Mouse (Mus musculus): ENCODE results near the gene Slc25a13.
"Not testable (repeated sequence)": the region's sequence is repeated elsewhere in the genome, so short reads cannot be mapped to it uniquely, and the experiment has no call there.

The Slc25a13 gene

DNA sequence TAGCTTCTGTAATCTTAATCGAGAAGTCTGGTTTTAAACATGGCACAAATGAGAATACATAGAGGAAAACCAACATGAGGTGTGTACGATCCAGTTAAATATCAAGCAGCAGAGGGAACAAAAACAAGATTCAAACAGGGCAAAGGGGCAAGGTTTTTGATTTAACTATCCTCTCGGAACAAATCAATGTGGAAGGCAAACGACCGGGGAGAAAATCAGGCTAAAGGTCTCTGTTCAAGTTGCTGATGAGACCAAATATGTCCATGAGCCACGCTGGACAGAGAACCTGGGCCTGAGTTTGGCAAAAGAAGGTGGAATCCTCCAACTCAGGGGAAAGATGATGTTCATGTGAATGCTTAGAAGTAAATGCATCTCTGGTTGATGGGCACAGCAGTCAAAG, 14.5 kb downstream of the Slc25a13 start:
- no peak for DNase-seq

GRCm38 (mm10) chr6:6201977-6202376, 15.0 kb downstream of the Slc25a13 start:
- DNase-seq: no peak

DNA sequence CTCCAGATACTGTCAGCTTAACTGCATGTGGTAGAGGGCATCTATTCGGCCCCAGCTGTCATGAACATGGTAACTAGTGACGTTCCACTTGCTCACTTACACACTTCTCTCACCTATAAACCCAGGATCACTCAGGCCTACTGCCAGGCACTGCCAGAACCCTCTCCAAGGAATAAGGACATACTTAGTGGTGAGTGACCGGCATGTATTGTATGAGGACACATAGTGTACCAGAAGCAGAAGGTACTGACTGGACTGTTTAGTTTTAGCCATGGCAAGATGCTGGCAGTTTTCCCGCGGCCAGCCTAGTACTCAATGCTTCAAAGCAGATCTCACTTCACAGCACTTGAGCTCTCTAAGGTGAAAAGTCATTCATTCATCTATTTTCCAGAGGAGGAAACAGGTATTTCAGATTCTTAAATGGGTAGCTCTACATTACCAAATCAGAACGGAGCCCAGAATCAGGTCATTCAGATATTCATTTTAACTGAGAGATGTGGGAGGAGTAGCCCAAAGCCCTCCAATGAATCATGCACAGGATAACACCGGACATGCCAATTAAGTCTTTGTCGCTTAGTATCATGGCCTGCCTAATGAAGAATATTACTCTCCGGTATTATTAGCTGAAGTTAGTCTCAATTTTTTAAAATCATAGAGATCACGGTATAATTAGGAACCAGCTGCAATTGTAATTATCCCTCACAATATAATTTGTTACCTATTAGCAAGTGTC, 17.7 kb downstream of the Slc25a13 start:
- DNase-seq: no peak

GRCm38 (mm10) chr6:6198056-6198455, 18.9 kb downstream of the Slc25a13 start:
- not testable (repeated sequence) for DNase-seq

- no peak for DNase-seq
Measured at GRCm38 (mm10) chr6:6197339-6197738, 19.6 kb downstream of the Slc25a13 start.

DNA sequence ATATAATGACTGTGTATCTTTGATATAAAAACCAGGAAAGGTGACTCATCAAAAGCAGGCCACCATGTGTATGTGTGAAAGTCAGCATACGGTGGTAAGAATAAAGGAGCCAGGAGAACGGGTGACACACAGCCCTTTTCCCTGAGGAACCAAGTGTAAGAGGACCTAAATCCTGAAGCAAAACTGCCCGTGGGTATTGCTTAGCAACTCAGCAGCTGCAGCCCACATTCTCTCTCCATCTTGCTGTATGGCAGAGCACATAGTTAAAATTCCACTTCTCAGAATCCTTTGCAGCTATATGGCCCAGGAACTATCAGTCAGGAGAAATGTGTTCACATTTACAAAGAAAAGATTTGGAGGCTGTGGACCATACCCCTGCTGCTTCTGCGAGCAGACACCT, 20.4 kb downstream of the Slc25a13 start:
- no peak for DNase-seq

DNA sequence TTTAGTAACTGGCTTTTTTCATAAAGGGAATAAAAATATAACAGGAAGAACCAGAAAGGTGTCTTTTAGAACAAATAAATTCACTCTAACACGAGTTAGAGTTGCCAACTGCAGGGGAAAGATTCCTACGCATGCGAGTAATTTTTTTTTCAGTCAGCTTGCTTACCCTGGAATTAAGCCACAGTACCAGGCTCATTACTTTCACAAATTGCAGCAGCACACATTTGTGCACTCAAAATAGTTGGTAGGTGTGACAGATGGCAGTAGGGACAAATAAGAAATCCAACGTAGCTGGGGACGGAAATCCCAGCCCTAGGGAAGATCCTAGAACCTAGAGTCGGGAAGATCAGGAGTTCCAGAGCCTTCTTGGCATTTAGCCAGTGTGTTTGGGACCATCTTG, 22.1 kb downstream of the Slc25a13 start:
- no peak for DNase-seq

GRCm38 (mm10) chr6:6193906-6194305, 23.1 kb downstream of the Slc25a13 start:
- DNase-seq: no peak

- no peak for DNase-seq
Measured at GRCm38 (mm10) chr6:6192413-6192812, 24.6 kb downstream of the Slc25a13 start.

DNA sequence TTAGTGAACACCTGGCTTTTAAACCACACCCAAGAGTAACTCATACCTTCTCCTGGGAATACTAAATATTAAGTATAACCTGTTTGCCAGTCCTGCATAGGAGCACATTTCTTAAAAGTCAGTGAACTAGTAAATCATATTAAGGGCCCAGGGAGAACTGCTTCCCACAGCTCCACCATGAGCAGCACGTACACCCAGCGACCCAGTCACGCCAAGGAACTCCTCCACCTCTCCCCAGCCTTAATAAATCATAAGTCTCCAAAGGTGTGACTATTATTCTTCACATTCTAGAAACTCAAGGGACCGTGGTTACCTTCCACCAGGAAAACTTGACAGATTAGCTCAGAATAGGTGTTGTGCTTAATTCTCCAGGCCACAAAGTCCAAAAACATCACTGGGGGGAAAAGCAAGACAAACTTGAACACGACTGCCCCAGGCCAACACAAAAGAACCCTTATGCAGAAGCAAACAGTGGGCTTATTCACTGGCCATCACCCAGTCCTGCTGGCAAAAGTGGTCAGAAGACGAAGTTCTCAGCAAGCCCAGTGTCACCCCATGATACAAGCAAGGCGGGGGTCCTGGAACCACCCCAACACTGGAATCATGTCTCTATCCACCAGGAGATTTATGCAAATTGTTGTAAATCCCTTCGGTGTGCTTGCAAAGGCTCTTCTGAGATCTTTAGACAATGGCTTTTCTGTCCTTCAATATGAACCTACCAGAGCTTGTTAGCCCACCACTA, 25.2 kb downstream of the Slc25a13 start:
- DNase-seq: no peak

GRCm38 (mm10) chr6:6188970-6189369, 28.0 kb downstream of the Slc25a13 start:
- no peak for DNase-seq

DNA sequence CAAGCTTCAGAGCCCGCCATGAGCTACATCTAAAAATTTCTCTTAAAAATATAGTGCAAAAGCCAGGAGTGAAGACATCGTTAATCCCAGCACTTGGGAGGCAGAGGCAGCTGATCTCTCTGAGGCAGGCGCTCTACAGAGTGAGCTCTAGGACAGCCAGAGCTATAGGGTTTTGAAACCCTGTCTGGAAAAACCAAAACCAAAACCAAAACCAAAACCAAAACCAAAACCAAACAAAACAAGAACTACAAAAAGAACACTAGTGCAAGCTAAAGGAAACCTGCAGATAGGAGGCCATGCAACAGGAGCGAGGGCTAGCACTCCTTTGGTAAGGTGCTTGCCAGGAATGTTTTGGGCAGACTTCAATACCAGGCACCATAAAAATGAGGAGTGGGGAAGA, 30.5 kb downstream of the Slc25a13 start:
- no peak for DNase-seq

- DNase-seq: no peak
Measured at GRCm38 (mm10) chr6:6185735-6186068, 31.3 kb downstream of the Slc25a13 start.

GRCm38 (mm10) chr6:6184921-6185734, 31.8 kb downstream of the Slc25a13 start:
- no peak for DNase-seq

DNA sequence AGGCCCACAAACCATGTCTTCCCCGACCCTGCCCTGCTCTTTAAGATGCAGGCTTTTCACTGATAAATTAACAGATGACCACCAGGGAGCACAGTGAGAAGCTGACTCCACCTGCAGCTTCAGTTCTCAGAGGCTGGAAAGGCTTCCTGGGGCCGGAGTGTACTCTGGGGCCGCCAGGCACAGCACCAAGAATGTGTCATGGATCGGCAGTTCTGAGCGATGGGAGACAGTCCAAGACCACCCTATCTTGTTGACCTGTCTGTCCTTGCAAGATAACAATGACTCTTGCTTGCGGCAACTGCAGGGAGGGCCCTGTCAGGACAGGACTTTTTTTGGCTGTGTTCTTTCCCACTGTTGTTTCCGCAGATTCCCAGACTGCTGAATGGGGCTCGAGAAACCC, 33.4 kb downstream of the Slc25a13 start:
- no peak for DNase-seq

GRCm38 (mm10) chr6:6182191-6182590, 34.8 kb downstream of the Slc25a13 start:
- no peak for DNase-seq

- not testable (repeated sequence) for DNase-seq
Measured at GRCm38 (mm10) chr6:6178341-6178740, 38.6 kb downstream of the Slc25a13 start.

DNA sequence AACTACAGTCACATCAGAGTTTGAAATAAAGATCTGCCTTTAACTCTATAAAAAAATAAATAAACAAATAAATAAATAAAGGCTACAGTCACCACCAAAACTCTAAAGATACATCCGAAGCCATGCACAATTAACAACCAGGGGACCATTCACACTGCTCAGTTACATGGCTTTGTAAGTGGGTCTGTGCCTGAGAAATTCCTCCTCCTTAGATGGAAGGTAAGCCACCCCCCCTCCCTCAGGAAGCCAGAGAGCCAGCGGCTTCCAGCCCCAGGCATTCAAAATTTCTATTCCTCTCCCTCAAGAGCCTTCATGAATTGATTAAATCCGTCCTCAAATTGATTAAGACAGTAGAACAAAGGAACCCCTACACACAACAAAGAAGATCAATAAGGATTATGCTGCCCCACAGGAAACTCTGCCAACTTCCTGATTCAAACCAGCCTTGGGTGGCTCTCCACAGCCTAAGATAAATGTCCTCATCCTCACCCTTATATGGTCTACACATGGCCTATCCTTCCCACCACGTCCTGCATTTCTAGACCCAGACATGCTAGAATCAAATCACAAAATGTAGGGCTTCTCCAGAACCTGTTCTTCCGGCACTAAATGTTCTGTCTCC, 41.5 kb downstream of the Slc25a13 start:
- no peak for DNase-seq

DNA sequence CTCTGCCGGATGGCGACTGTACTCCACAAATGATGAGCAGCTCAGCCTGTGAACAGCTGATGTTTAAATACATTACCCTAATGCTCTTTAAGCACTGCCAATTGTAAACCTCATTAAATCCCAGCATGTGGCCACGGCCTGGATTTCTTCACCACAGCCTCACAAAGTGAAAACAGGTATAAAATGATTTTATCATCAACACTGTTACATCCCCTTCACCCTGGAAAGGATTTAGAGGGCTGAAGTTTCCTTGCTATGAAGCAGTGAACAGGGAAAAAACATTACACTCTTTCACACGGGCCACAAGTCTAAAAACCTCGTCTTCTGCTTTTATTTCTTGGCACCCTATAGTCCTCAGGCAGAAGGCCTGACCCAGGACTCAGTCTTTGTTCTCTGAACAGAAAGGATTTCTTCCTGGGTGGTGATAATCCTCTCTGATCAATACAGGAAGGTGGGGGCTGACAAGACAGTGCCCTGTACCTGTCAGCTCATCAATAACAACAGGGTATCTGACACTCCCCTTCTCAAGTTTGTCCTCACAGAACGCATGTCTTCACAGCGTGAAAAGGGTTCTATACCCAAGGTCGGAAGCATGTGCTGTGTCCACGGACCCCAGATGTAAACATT, 42.9 kb downstream of the Slc25a13 start:
- no peak for DNase-seq

GRCm38 (mm10) chr6:6173166-6173934, 43.6 kb downstream of the Slc25a13 start:
- no peak for DNase-seq

DNA sequence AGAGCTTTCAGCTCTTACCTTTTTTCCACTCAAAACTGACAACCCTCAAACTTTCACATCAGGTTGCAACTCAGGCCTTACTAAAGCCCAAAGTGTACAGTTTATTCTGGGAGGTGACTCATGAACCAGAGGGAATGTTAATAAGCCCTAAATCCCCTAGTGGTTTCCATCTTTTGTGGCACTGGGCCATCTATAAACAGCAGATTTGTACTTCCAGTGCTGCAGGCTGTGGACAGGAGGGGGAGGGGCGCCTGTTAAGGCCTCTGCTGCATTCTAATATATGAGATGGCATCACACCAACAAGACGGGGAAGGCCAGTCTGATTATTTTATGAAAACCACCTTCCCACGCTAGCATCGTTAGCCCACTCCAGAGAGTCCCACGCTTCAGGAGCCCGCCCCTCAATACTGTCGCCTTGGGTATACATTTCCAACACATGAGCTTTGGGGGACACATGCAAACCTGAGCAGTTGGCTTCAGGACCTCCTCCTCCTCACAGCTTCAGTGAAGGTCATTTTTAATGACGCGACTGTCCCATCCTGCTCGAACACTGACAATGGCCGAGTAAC, 48.3 kb downstream of the Slc25a13 start:
- DNase-seq: no peak

All from thymus, postnatal 36 days (tissue).